Mouse (Mus musculus): ENCODE measurements at regions not wholly inside any gene's neighbourhood (a gene's known extent, or its start where the extent isn't known, plus 50 kb on each side); places are given as distances from the start of the nearest gene placed in this dataset.

DNA sequence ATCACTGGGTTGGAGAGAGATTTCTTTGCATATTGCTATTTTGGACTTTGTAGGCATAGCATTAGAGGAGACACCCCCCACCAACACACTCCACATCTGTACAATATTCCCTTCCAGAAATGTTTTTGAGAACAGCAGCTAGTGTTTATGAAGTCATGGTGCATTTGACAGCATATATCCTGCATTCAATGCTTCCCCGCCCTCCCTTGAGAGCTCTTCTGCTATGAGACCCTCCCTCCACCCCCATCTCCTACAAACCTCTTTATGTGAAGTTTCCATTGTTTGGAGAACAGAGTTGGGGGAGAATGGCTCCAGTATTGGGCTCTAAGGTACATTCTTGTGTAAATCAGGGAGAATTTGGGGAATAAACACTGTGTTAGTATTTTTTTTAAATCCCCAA, 252.9 kb upstream of the Auts2 start:
- DNase-seq (ENCODE audit: low spot score) = no peak

DNA sequence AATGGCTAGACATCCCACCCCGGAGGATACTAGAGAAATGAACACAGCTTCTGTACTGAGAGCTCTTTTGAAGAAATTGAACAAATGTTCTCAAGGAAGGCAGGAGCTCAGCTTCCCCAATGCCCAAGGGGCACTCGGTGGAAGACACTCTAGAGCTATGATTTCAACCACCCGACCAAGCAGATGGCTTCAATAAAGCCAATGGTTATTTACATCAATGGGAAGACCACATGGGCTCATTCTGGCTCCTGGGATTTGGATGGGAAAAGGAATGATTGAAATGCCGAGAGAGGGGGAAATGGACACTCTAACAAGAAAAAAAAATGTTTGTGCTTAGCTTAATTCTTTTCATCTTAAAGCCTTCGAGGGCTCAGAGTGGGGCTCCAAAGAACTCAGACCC, 249.3 kb upstream of the Auts2 start:
- DNase-seq (ENCODE audit: low spot score) = no peak

DNA sequence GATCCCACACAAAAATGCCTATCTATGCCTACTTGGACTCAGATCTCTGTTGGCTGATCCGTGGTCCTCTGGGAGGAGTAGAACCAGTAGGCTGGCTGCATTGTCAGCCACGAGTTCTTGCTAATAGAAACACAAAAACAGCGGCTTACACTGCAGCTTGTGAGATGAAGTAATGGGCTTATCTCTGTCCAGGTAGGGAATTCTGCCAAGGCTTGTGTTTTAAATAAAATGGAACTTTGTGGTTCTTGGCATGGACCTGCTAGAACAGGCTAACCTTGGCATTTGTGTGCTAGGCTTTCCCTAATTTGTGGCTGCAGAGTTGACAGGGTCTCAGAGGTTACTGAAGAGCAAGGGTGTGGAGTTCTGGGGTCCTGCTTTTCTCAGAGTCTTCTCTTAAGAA, 242.1 kb upstream of the Auts2 start:
- peak; percentile 22 for DNase-seq (ENCODE audit: low spot score)

DNA sequence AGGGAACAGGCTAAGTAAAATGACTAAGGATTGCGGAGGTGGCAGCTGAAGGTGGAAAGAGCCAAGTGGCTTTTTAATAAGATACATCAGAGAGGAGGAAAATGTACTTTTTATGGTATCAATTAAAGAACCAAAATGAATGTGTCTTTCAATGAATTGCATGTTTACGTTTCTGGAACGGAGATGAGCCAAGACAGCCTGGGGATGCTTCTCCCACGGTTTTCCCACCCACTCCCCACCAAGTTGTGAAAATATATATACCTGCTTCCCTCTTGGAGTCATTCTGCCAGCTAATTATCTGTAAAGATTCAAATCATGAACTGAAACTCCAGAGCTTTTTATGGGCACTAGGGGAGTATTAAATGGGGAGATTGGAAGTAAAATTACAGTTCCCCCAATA, 241.6 kb upstream of the Auts2 start:
- no peak for DNase-seq (ENCODE audit: low spot score)

DNA sequence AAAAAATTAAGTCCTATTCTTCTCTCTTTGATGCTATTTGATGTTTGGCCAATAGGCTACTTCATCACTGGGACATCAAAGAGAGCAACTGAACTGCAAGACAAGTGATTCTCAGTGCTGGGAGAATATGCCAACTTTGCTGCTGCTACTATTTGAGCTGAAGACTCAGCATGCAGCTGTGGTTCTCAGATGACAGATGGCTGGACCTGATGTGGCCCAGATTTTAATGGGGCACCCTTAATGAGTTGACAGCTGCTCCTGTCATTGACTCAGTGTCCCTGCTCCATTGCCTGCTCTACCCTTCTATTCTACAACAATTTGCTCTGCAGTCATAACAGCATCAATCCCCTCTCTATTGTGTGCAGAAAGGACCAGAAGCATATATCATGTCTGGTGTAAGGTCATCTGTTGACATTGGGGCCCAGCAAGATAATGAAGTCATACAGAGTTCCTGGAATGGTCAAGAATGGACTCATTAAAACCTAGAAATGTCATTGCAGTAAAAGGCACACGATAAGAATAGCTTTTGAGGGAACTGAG, 231.1 kb upstream of the Auts2 start:
- no peak for DNase-seq (ENCODE audit: low spot score)

DNA sequence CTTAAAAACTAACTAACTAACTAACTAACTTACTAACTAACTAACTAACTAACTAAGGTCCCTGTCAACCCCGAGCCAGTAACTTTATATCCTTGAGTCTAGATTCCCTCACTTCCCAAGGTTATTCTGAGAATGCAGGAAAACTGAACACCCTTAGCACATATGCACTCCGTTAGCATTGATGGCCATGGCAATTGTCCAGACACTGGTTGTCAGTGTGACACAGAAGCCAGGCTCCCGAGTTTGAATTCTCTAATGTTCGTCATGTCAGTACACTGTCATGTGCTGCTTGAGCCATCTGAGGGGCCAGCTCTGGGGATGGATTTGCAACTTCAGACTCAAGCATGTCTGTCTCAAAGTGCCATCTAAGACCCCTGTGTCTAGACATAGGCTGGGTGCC, 217.3 kb upstream of the Auts2 start:
- no peak for DNase-seq (ENCODE audit: low spot score)

DNA sequence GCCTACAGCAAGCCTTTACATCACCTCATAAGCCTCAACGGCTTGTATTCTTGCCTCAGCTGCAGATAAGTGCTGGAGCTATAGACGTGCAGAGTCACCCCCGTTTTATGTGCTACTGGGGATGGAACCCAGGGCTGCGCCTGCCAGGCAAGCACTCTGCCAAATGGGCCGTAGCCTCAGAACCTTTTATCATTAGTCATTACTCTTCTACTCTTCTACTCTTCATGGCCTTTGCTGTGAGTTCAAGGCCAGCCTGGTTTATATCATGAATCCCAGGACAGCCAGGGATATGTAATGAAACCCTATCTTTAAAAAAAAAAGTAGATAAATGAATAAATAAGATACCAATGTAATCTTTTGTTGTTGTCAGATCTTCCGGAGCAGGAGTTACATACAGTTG, 216.6 kb upstream of the Auts2 start:
- DNase-seq (ENCODE audit: low spot score) = no peak

DNA sequence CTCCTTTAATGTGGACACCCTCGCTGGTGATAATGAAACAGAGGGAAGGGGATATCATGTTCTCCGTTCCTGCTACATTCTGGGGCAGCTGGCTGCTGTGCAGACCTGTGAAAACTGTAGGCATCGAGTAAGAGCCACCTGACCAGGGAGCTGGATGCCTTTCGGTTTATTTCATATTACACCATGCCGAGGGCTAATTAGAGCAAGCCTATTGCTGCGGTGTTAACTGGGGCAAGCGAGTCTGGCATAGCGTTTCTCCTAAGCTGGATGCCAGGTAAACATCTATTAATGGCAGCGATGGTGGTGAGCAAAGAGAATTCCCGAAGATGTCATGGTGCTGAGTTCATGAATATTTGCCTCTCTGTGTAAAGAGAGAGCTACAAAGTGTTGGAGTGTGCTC, 215.8 kb upstream of the Auts2 start:
- DNase-seq (ENCODE audit: low spot score) = no peak

DNA sequence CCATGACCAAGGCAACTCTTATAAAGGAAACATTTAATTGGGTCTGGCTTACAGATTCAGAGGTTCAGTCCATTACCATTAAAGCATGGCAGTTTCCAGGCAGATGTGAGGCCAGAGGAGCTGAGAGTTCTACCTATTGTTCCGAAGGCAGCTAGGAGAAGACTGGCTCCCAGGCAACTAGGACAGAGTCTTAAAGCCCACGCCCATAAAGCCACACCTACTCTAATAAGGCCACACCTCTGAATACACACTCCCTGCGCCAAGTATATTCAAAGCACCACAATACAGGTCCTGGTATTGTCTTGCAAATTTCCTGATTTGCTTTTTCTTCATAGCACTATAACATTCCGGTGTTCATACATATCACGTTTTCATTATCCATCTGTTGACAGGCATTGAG, 194.8 kb upstream of the Auts2 start:
- no peak for DNase-seq (ENCODE audit: low spot score)

DNA sequence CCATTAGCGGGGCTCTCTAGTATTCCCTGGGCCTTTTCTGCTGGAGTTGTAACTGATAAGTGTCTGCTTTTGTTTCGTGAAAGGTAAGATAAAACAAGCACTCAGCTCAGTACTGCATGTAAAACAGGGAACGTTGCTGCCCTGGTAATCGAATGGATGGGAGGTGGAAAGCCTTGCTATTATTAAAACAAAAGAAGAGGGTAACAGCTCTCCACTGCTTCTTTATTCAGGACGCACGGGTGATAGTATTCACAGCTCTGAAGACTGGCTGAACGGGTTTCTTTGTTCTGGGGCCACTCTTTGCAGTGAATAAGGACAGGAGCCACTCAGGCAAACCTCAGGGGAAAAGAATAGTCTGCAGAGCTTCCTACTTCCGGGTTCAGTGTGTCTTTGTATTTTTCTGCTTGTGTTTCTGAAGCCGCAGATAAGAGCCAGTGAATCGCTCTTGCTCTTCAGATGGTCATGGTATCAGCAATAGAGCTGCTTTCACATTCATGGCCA, 185.6 kb upstream of the Auts2 start:
- DNase-seq (ENCODE audit: low spot score) = no peak

DNA sequence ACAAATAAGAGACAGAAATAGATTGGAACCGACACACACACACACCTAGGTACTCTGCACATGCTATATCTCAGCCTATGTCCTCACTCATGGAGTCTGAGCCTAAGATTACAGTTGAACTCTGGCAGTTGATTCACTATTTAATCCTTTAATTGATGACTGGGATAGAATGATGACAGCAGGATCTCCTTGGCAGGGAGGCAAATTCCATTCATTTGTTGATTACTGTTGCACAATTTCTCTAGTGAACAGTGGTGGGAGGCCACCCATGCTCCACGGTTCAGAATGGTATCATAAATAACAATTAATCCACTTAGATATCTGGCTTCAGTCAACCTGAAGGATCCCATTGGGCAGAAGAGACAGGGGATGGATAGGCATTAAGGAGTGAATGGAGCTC, 181.3 kb upstream of the Auts2 start:
- no peak for DNase-seq (ENCODE audit: low spot score)

DNA sequence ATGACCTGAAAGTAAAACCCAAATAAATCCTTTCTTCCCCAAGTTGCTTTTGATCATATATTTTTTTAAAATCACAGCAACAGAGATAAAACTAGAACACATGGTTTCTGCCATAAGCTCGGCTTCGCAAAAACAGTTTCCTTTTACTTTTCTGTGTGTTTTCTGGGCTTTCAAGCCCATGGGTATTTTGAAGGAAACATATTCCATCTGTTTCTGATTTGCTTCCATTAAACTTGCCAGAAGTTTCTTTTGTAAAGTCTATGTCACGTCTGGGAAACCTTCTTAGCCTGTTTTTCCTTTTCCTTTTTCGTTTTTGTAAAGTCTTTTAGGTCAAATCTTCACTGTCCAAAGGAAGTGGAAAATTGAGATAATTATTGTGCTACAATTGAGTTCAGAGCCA, 167.2 kb upstream of the Auts2 start:
- no peak for DNase-seq (ENCODE audit: low spot score)

DNA sequence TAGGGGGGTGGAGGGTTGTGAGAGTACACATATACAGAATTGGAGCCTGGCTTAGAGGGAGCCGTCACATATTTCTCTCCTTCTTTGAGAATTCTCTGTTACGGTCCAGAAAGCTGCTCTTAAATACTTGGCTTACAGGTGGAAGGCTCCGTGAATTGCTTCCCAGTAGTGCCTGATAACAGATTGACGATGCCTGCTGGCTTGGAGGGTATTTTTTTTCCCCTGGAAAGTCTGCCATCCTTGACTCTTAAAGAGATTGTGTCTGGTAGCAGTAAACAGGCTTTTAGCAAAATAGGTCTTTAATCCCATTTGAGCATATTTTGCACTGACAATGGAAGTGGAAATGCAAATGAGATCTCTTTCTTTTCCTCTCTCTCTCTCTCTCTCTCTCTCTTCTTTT, 164.4 kb upstream of the Auts2 start:
- no peak for DNase-seq (ENCODE audit: low spot score)

DNA sequence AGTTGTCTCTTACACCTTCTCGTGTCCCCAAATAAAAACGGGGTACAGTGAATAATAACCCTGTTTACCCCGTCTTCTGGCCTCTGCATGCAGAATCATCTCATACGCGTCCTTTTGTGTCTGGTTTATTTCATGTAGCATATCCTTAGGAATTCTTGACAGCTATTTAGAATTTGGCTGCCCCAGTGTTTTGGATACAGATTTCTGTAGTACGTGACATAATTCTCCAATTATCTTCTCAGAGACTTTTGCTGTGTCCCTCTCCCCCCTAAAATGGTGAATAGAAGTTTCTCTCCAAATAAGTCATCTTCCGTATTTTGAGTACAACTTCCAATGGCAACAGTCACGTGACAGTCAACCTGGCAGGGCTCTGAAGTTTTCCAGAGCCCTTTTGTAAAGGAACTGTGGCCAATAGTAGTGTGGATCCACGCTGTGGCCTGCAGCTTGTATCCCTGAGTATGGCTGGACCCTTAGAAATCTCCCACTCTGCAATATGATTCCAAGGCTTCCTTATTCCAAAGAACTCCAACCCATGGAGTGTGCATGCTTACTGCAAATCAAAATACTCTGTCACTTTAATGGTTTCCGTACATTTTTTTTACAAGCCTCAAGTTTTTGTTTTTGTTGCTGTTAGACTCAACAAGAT, 160.4 kb upstream of the Auts2 start:
- DNase-seq (ENCODE audit: low spot score) = no peak

DNA sequence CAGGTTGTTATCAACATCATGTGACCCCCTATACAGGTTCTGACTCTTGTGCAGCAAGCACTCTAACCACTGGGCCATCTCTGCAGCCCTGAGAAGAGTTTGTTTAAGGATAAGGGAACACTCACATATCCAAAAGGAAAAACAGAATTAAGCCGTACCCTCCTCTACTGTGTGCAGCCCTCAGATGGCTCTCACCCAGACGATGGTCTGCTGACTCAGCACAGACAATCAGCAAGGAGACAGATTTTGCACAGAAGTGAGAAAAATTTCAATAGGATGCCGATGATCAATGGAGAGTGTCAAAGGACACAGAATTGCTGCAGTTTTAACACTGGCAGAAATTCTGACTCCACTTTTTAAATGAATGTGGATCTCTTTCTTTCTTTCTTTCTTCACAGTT, 159.4 kb upstream of the Auts2 start:
- DNase-seq (ENCODE audit: low spot score) = no peak

DNA sequence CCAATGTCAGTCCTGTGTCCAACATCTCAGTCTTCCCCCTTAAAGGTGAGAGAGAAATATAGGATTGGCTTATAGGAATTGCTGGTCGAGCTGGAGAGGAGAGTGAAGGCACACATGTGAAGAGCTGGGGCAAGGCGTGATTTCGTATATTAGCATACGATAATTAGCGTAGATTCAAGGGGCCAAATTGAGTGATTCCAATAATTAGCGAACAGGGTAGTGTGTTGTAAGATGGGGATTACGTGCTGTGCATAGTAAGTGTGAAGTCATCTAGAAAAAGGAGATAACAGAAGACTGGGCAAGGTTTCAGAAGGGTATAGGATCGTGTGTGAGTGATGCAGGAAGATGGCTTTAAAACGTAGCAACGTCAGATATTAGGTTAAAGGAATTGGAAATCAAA, 147.6 kb upstream of the Auts2 start:
- no peak for DNase-seq (ENCODE audit: low spot score)

DNA sequence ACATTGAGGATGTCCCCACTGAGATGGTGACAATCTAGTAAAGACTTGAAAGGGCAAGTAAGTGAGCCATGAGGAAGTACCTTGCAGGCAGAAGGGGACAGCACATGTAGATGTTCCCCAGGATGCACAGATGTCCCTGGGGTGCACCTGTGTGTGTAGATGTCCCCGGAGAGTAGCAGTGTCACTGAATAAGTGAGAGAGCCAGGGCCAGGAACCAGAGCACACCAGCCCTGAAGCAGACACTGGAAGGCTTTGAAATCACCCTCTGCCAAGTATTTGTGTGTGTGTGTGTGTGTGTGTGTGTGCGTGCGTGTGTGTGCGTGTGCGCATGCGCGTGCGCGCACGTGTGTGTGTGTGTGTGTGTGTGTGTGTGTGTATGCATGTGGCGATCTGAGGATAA, 132.1 kb upstream of the Auts2 start:
- DNase-seq (ENCODE audit: low spot score) = no peak

DNA sequence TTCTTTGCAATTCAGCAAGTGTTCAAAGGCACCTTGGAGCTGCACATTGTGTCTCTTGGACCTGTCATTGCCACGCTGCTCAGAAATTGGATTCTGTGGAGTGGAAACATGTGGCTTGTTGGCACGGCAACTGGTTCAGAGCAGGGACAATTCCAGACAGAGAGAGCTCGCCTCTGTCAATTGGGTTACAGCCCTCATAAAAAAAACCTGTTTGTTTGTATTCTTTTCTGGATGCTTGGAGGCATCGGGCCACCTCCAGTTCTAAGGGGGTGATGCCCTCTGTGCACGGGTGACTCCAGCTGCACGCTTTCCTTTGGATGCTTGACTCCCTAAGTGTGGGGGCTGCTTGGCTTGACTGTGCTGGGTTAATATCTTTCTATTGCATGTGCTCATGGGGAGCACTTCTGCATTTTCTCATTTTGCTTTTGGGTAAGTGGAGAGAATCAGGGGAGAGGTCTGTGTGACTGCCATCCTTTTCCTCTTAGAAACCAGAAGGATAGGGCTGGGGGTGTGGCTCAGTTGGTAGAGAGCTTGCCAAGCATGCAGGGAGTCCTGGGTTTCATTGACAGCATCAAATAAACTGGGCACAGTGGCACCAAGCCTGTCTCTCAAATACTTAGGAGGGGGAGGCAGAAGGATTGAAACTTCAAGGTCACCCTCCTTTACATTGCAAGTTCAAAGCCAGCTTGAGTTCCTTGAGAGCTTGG, 130.6 kb upstream of the Auts2 start:
- DNase-seq (ENCODE audit: low spot score) = no peak

DNA sequence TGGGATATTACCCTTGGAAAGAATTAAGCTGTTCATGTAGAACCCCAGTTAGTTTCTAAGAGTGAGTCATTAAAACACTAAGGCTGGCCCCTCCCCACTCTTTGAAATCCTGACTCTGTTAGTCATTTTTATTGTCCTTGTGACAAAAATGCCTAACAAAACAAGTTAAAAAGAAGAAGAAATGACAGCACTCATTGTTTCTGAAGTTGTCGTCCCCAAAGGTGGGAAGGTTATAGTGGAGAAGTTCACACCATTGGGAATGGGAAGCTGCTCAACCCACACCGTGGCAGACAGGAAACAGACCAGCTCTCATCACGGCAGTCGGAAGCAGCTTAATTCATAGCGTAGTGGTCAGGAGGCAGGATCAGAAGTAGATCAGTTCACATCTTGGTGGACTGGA, 128.4 kb upstream of the Auts2 start:
- no peak for DNase-seq (ENCODE audit: low spot score)

DNA sequence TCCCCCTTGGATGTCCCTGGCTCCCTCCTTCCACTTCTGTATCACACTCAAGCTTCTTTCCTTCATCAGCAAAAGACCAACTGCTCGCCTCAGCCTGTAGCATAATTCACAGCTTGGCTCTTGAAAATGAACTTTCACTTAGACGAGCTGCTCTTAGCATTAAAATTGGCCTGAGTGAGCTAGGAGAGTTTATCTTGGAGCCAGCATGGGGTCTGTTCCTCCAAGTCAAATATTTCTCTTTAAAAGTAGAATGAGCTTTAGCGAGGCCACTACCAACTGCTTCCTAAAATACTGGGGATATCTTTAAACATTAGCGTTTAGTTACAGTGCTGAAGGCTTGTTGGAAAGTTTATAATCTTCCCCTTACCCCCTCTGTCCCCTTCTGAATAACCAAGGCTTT, 124.2 kb upstream of the Auts2 start:
- no peak for DNase-seq (ENCODE audit: low spot score)

DNA sequence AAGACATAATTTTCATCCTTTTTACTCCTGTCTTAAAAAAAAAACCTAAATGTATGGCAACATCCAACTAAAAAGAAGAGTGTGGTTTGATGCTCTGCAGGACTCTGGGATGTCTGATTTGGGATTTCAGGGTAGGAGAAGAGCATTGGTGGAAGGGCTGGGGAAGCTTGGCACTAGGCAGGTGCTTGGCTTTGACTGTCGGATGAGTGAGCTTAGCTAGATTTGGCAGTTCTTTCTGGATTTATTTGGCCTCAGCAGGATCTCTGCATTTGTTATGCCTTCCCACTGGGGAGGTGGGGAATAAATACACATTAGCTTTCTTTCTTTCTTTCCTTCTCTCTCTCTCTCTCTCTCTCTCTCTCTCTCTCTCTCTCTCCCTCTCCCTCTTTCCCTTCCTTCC, 118.1 kb upstream of the Auts2 start:
- DNase-seq (ENCODE audit: low spot score) = no peak

DNA sequence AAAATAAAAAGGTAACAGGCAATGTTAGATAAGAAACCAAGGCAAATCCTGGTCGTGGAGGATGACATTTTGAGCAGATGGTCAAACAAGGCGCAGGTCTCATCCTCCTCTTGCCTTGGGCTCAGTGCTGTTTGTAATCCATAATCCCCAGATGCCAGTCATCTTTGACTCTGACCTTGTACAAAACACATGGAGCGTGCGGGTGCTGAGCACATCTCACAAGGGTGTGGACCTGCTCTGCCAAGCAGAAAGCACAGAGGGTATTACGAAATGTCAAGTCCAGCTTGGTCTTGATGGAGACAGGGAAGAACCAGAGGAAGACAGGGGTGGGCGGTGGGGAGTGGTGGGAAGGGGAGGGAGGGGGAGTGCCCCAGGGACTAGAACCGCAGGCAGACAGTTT, 116.9 kb upstream of the Auts2 start:
- no peak for DNase-seq (ENCODE audit: low spot score)

DNA sequence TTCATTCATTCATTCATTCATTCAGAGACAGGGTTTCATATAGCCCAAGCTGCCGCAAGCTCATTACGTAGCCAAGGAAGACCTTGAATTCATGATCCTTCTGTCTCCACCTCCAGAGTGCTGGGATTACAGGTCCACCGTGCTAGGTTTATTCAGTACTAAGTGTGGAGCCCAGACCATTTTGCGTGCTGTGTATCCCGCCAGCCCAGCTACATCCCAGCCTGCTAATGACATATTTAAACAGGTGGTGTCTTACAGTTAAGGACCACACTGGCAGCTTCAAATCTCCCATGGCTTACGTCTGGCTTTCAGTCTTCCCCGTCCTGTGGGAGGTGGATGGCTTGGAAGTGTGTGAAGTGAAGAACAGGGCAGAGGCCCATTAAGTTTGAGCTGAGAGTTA, 111.2 kb upstream of the Auts2 start:
- no peak for DNase-seq (ENCODE audit: low spot score)

All from ovary, postnatal 14 days (tissue).